Mouse (Mus musculus) testis, adult 2 months (tissue): ENCODE data around the gene Krtcap2.

Experiments
- CTCF ChIP-seq: fragments of 200-500 bp; IDR thresholded peaks from 2 replicates; pipeline ENCODE4 v1.5.1; 2012; ENCODE audit warnings: low read depth, mild to moderate bottlenecking, inconsistent platforms, low read length, moderate library complexity; ENCODE audit not compliant: control insufficient read depth, insufficient read depth, insufficient replicate concordance
- POLR2A ChIP-seq: fragments of 200-500 bp; IDR thresholded peaks from 2 replicates; pipeline ENCODE4 v1.6.1; 2012; ENCODE audit warnings: low read depth, mild to moderate bottlenecking, inconsistent platforms, low read length, moderate library complexity; ENCODE audit not compliant: control insufficient read depth

DNA sequence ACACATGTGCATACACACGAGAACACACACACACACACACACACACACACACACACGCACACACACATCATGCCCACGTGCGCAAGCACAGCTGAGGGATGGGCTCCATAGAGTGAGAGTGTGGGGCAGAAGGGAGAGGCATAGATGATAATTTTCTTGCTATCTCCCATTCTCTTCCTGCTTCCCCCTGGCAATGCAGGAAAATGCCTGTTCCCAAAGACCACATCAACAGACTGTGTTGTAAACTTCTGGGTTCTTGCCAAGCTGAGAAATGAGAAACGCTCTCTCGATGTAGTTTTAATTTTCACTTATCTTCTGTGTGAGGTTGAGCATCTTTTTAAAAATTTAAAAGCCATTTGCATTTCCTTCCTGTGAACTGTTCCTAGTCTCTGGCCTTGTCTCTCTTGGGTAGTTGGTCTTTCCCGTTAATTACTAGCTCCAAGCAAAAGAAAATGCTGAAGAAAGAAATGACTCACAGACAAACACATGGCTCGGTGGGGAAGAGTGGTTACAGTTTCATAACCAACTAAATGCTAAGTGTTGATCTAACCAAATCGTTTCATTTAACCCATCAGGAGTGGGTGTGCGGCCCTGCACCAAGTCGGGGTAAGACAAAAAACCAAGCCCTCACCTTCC is 51.1 kb downstream of the Krtcap2 start:
- TF ChIP-seq POLR2A (no peak), CTCF (no peak)
